Mouse (Mus musculus): ENCODE results near the gene Ctxn1.

DNA sequence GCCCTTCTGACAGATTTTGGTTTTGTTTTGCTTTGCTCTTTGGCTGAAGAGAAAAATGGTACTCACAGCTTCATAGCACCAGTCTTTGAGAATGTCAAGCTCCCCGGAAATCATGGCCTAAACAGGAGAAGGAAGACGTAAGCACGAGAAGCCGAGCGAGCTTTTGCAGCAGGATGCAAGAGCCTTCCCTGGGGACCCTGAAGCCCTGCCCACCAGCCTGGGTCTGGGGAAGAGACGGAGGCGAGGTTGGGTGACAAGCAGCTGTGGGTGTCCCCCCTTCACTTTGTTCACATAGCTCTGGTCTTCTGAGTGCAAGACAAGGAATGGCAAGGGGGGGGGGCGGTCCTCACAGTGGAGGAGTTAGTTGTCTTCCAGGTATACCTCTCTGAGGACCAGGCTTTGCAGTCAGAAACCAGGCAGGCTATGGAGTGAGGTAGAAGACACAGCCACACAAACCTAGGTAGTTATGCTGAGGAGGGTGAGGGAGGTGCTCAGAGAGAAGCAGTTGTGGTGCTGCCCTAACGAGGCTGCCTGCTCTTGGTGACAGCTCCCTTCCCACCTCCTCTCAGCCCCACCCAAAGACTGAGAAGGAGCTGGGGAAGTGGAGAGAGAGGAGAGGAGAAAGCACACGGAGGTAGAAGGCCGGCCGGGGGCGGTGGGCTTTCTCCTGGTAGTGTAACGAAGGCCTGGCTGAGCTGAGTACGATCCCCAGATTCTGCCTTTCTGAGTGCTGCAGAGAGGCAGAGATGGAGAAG lies 6.3 kb upstream of the Ctxn1 start:
- TF ChIP-seq ELF1 (IDR thresholded peaks at IDR 0.05; ENCODE audit: low read depth, low read length) (no peak), MAX (IDR thresholded peaks at IDR 0.05; ENCODE audit: low read length) (no peak), RAD21 (IDR thresholded peaks at IDR 0.05; ENCODE audit: low read depth, low read length) (no peak), CTCF (conservative IDR thresholded peaks at IDR 0.05 in 1 of 2, IDR thresholded peaks at IDR 0.05 in 1 of 2; ENCODE audit: low read depth in 2 of 2, low read length in 2 of 2) (no peak), POLR2AphosphoS2 (IDR thresholded peaks at IDR 0.05; ENCODE audit: low read depth, low read length) (no peak), ZMIZ1 (IDR thresholded peaks at IDR 0.05; ENCODE audit: low read depth, low read length) (no peak), POLR2A (IDR thresholded peaks at IDR 0.05; ENCODE audit: low read depth, low read length) (no peak), MXI1 (IDR thresholded peaks at IDR 0.05; ENCODE audit: low read depth, low read length) (no peak), ZC3H11A (IDR thresholded peaks at IDR 0.05; ENCODE audit: low read depth, low read length) (no peak), KAT2A (IDR thresholded peaks at IDR 0.05; ENCODE audit: insufficient replicate concordance, low read length) (no peak)
